Mouse (Mus musculus) testis, adult 2 months (tissue): Measurements from ENCODE around the gene Pold3.

Experiments
- CTCF ChIP-seq: fragments of 200-500 bp; IDR thresholded peaks from 2 replicates; pipeline ENCODE4 v1.5.1; 2012; ENCODE audit warnings: low read depth, mild to moderate bottlenecking, inconsistent platforms, low read length, moderate library complexity; ENCODE audit not compliant: control insufficient read depth, insufficient read depth, insufficient replicate concordance
- POLR2A ChIP-seq: fragments of 200-500 bp; IDR thresholded peaks from 2 replicates; pipeline ENCODE4 v1.6.1; 2012; ENCODE audit warnings: low read depth, mild to moderate bottlenecking, inconsistent platforms, low read length, moderate library complexity; ENCODE audit not compliant: control insufficient read depth

DNA sequence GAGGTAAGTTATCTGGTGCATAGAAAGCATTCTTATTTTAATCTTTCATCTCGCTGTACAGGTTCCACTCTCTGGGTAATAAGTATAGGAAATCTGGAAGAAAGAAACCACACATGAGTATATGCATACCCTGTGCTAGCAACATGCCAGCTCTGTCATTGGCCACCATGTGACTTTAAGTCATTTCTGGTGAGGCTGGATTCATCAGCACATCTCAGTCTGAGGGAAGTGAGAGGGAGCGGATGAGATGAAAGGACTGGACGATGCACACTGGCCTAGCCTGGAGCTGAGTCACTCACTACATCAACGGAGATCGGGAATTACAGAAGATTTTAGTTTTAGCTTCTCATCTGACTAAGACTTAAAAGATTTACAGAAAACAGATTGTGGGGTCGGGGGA is 38.5 kb downstream of the Pold3 start:
- TF ChIP-seq POLR2A (no peak), CTCF (no peak)
